Mouse (Mus musculus) natural killer cell, adult 2 months (primary cell): ENCODE measurements around the gene Tbc1d1.

ENCODE experiments used
- DNase-seq, 2 experiments: peaks; one replicate each; pipeline ENCODE4 v3.0.0; 2022; ENCODE audit warnings: low spot score in 2 of 2

The Tbc1d1 gene

GRCm38 (mm10) chr5:64155861-64156550, at the start of gene Tbc1d1:
TSS of gene Tbc1d1 (plus strand) at chr5:64156305.
- peak; percentile 10 to 53 for DNase-seq

GRCm38 (mm10) chr5:64107596-64108289, 48.4 kb upstream of the Tbc1d1 start:
- DNase-seq = no peak

- no peak for DNase-seq
Measured at GRCm38 (mm10) chr5:64109217-64109616, 46.9 kb upstream of the Tbc1d1 start.

- DNase-seq = no peak
Measured at GRCm38 (mm10) chr5:64112360-64112759, 43.7 kb upstream of the Tbc1d1 start.

- DNase-seq = no peak
Measured at GRCm38 (mm10) chr5:64114210-64114609, 41.9 kb upstream of the Tbc1d1 start.

DNA sequence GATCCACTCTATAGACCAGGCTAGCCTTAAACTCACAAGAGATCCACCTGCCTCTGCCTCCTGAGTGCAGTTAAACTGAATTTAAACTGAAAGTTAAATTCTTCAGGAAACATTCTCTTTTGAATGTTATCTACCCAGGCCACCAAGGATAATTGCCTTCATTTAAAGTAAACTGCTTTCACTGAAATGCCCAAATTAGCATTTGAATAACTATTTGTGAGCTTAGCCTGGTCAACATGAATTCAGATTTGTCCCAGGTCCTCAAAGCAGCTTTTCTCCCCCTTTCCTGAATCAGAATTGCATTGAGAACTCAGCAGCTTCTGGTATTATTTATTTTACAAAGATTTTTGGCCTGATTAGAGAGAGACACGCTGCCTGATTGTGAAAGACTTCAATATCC, 38.9 kb upstream of the Tbc1d1 start:
- DNase-seq = no peak

DNA sequence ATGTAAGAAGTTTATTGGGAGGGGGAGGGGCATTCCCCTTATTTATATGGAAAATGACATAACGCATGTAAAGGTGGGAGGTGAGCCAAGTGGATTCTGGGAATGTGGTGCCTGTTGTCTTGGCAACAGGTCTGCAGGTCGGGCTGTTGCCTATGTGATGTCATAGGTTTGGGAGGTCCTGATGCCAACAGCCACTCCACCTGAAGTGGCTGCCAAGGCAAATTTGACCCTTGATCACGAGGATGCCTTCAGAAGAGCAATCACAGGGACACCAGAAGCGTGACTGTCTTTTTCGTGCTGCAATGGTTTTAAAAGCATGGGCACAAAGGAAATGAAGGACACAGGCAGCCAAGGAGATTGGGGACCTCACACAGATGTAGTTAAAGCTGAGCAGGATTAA, 30.3 kb upstream of the Tbc1d1 start:
- DNase-seq = no peak

DNA sequence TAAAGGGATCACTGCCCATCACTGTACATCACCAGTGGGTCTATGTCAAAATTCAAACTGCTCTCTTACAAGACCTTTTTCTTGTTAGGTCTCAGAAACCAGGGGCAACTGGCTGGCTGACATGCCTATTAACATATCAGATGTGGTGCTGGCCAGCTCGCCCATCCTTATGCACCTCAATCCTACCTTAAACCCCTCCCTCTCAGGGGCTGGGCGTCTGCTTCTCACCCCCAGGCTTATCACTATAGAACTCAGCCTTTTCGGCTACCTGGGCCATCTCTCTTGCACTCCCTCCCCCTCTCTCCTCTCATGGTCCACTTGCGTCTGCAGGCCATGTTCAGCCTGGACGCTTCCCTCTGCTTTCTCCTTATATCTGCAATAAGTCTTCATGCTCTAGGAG, 24.6 kb upstream of the Tbc1d1 start:
- no peak for DNase-seq

DNA sequence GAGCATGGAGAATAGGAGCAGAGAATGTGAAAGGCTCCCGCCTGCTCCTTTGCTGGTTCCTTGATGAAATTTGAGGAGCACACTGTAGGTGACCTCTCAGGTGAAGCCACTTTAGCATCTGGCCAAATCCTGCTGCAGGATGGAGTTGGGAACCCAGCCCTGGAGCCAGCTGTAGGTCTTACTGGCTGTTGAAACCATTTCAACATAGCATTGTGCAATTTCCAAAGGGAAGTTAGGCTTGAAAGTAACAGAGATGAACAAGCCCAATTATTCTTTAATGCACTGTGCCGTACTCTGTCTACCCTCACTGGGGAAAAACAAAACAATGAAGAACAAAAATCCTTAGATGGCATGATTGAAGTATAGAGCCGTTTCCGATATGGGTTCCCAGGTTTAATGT, 22.2 kb upstream of the Tbc1d1 start:
- DNase-seq = no peak

GRCm38 (mm10) chr5:64136325-64136724, 19.8 kb upstream of the Tbc1d1 start:
- no peak for DNase-seq

- no peak for DNase-seq
Measured at GRCm38 (mm10) chr5:64140202-64140601, 15.9 kb upstream of the Tbc1d1 start.

- DNase-seq = no peak
Measured at GRCm38 (mm10) chr5:64144315-64144714, 11.8 kb upstream of the Tbc1d1 start.

DNA sequence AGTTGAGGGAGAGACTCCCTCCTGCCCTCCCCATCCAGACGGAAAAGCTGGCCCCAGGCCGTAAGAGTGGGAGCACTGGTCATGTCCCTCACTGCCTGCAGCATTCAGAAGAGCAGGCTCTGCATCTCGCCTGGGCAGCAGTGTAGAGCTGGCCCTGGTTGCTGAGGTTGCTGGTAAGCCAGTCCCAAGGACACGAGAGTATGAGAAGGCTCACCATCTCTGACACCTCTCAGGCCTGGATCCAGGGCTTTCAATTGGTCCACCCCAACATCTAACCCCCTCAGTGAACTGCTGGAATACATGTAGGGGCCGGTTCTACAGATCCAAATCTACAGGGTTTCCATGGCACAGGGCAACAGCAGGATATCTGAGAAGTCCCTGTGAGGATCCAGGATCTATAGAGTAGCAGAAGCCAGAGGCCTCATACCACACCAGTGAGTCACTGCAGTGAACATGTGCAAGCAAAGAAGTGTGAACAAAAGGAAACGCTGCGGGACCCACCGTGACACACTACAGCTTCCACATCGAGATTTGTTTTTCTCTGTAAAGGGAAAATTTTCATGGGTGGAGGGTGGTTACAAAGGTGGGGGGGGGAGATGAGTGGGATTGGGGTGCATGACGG, 9.6 kb upstream of the Tbc1d1 start:
- no peak for DNase-seq

DNA sequence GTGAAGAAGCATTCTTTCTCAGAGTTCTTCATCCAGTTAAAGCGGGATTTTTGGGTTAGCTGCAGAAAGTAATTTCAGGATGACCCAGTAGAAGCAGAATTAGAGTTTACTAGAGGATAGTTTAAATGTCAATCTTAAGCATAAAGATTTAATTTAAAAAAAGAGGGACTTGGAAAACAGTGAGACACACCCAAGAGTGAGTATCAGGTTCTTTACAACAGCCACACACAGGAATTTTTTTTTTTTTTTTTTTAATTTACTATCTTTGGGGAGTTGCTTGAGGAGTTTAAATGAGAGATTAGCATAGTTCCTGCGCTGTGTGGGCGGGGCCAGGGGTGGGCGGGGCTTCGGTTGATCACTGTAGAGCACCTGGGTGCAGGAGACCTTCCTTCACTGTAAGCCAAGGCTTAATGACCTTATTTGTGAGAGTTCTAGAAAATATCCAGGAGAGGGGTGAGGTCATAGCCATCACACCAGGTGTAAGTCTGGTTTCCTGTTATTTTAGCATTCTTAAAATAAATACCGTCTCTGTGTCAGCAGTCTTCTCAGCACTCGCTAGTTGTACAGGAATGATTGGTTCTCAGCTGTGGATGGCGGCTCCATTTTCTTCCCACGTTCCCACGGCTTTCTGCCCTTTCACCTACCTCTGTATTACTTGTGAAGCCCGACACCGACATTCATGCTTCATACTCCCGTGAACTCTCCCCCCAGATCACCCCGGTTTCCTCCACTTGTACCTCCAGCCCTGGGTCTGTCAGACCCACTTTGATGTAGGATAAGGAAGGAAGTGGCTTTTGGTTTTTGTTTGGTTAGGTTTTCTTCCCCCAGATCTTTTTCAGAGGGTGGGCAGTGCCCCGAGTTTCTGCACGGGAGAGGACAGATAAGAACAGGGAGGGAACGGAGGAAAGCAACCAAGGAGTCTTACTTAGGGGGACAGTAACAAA, 6.6 kb upstream of the Tbc1d1 start:
- peak; percentile 7 to 25 for DNase-seq

GRCm38 (mm10) chr5:64153319-64153718, 2.8 kb upstream of the Tbc1d1 start:
- no peak for DNase-seq

- no peak for DNase-seq
Measured at GRCm38 (mm10) chr5:64156579-64156978, 474 bp downstream of the Tbc1d1 start.

DNA sequence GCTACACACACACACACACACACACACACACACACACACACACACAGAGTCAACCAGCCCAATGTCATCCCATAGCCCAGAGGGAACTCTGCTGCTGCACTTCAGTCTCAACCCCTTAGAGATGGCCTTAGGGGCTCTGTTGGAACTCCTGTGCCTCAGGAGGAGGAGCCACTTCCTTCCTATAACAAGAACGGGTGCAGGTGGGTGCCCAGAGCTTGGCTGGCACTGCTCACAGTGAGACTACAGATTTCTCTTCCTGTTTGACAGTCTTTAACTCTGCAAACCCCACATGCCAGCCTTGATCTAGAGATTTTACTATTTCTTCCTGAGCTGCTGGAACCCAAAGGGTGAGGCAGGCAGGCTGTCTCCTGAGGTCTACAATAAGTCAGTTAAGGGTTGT, 1.8 kb downstream of the Tbc1d1 start:
- DNase-seq = peak in 1 of 2 experiments; percentile 21

DNA sequence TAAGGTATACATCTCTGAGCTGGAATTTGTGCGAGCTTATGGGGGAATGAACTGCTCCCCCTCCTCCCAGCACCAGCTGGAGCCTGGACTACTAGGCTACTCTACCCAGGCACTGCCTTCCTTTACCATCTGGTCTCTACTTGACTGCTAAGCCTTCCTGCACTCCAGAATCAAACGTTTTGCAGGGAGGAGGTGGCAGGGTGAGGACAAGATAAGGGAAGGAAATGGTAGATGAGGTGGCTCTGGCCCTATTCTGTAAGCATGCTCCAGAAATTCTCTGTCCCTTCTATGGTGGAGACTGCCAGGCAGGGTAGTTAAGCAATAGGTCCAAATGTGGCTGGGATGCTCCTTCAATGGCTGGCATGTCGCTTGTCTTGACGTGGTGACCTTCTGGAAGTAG, 2.4 kb downstream of the Tbc1d1 start:
- no peak for DNase-seq

DNA sequence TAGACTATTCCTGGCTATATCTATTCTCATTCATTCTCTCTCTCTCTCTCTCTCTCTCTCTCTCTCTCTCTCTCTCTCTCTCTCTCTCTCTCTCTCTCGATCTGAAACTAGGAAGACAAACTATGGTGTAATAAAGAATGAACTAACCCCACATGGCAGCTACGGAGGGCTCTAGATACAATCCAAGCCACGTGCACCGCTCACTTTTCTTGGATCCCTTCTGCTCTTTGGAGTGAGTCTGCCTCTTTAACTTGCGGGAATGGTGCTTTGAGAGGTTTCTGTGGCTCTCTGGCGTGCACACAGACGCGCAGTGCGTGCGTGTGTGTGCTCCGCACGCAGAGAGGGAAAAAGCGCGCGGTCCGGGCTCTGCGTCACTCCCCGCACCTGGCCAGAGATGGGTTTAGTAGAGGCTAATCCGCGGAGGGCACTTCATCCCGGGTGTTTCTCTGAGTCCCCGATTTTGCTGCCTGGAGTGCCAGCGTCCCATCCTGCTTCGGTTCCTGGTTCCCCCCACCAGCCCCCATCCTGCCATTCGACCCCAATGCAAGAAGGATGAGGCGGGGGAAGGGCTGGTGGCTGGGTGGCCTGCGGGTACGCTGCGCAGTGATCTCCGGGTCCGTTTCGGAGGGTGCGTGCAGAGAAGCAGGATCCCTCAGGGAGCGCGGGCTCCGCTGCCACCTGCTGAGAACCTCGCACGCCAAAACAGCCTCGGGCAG, 3.1 kb downstream of the Tbc1d1 start:
- DNase-seq = peak in 1 of 2 experiments; percentile 11

GRCm38 (mm10) chr5:64159781-64160704, 3.9 kb downstream of the Tbc1d1 start:
- DNase-seq = peak; percentile 51 to 78
